ENCODE assay signal across 15 mouse cellular contexts in the genomic region with DNA sequence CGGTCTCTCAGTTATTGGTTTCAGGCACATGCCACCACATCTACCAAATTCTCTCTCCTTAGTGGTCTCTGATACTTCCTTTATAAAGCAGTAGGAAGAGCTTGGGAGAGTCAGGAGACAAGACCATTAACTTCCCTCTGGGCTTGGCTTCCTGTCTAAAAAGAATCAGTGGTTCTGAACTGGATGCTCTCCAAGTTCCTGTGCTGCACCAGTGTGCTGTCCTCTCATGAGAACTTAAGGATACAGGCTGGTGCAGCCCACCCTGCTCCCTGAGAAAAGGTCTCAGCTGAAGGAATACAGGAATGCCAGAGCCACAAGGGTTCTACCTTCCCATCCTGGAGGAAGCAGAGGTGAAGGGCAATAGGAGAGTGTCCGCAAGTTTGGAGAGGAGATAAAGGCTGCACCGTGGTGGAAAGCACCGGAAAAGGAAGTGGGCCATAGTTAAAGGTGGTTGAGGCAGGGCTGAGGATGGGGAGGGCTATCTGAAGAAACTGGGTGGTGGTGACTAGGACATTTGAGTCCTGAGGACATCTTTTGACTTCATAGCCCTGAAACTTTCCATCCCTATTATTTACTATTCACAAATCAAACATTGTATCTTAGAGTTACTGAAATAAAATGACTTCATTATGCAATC. TPM values are rescaled to one million over a fixed set of nuclear protein-coding genes. Genes with fewer than 3 reads are reported as not detected.
DNase-seq lines count a peak whose midpoint lies in the region; ATAC-seq lines count a peak whose summit lies in the region.
"Had no signal": no experiment of that assay in that cellular context is flagged by ENCODE, and none has a peak within 500 bp of the region (broad histone marks: within the 10 kb centered on the region; RNA-seq: fewer than 3 reads in every experiment).

No protein-coding gene starts in this region.

- 90% methylated on average over 4 of the region's 4 CpGs for WGBS in kidney, embryonic 14.5 days

- H3K4me1 ChIP-seq in kidney, embryonic 14.5 days (ENCODE audit: control insufficient read depth, insufficient read depth, low read length): no peaks in the 10 kb centered on the region
- H3K4me1 ChIP-seq: forebrain, embryonic 15.5 days; hindbrain, embryonic 10.5 days; intestine, embryonic 15.5 days; neural tube, embryonic 15.5 days had no signal

- no peak overlapping the region for H3K9ac ChIP-seq in kidney, embryonic 14.5 days (ENCODE audit: low read depth, low read length)
- H3K9ac ChIP-seq: forebrain, embryonic 15.5 days; intestine, embryonic 15.5 days; neural tube, embryonic 15.5 days had no signal

- peak; percentile 29 for DNase-seq in kidney, postnatal 10 days
- DNase-seq in lung, adult 18-20 months: peak; percentile 23 to 60
- no peak for DNase-seq in yolk sac, embryonic 10.5 days (ENCODE audit: low spot score)
- DNase-seq in spleen, adult 12 weeks (ENCODE audit: low spot score): no peak
- no peak for DNase-seq in urinary bladder, postnatal 25 days (ENCODE audit: low spot score)
- DNase-seq: cerebellum, adult 18-20 months; gastrocnemius, postnatal 14 days; right cerebral cortex, adult 18-20 months had no signal

- ATAC-seq in kidney, embryonic 14.5 days (ENCODE audit: low FRiP score, low TSS enrichment): no peak
- ATAC-seq in common myeloid progenitor, adult 5-6 weeks (replicated peaks; ENCODE audit: low read depth, poor library complexity, severe bottlenecking): peak; percentile 92
- ATAC-seq in megakaryocyte, adult 5-6 weeks (ENCODE audit: poor library complexity, severe bottlenecking): peak; percentile 87
- ATAC-seq: forebrain, embryonic 15.5 days; intestine, embryonic 15.5 days had no signal

- no peak overlapping the region for H3K4me3 ChIP-seq in kidney, embryonic 14.5 days (ENCODE audit: low read length)
- H3K4me3 ChIP-seq: forebrain, embryonic 15.5 days; hindbrain, embryonic 10.5 days; intestine, embryonic 15.5 days; neural tube, embryonic 15.5 days had no signal

- no peaks in the 10 kb centered on the region for H3K9me3 ChIP-seq in kidney, embryonic 14.5 days (ENCODE audit: control insufficient read depth, low read length)
- H3K9me3 ChIP-seq: forebrain, embryonic 15.5 days; hindbrain, embryonic 10.5 days; intestine, embryonic 15.5 days; neural tube, embryonic 15.5 days had no signal

- no peaks in the 10 kb centered on the region for H3K27me3 ChIP-seq in kidney, embryonic 14.5 days (ENCODE audit: control insufficient read depth, insufficient read depth, low read length)
- H3K27me3 ChIP-seq: forebrain, embryonic 15.5 days; intestine, embryonic 15.5 days; neural tube, embryonic 15.5 days had no signal

- H3K4me2 ChIP-seq in kidney, embryonic 14.5 days (replicated peaks; ENCODE audit: low read depth, low read length): no peak overlapping the region
- H3K4me2 ChIP-seq: forebrain, embryonic 15.5 days; intestine, embryonic 15.5 days; neural tube, embryonic 15.5 days had no signal

- H3K36me3 ChIP-seq in kidney, embryonic 14.5 days (ENCODE audit: control insufficient read depth, insufficient read depth, low read length): no peaks in the 10 kb centered on the region
- H3K36me3 ChIP-seq: forebrain, embryonic 15.5 days; hindbrain, embryonic 10.5 days; intestine, embryonic 15.5 days; neural tube, embryonic 15.5 days had no signal

- H3K27ac ChIP-seq in kidney, embryonic 14.5 days (ENCODE audit: low read depth, low read length): no peak overlapping the region
- H3K27ac ChIP-seq: forebrain, embryonic 15.5 days; hindbrain, embryonic 10.5 days; intestine, embryonic 15.5 days; neural tube, embryonic 15.5 days had no signal

RNA-seq across cellular contexts. Expression of a gene that starts 8.0 kb away (rescaled TPM):
- 212 and 244 TPM in 2 replicates for polyA plus RNA-seq in kidney, embryonic 14.5 days (2014; fragmentation: Nextera tagmentation; extraction: Ambion mirVana)
- total RNA-seq in common myeloid progenitor, adult 5-6 weeks (2017): 76.4 and 95.4 TPM in 2 replicates
- total RNA-seq in megakaryocyte, adult 5-6 weeks (2015): 180 and 218 TPM in 2 replicates
- 91.3 and 119 TPM in 2 replicates for total RNA-seq in megakaryocyte, adult 5-6 weeks (2017)

RNA-seq across cellular contexts. Expression of a gene that starts 56.0 kb away (rescaled TPM):
- 17.1 and 40.8 TPM in 2 replicates for polyA plus RNA-seq in kidney, embryonic 14.5 days (2014; fragmentation: Nextera tagmentation; extraction: Ambion mirVana)
- total RNA-seq in common myeloid progenitor, adult 5-6 weeks (2017): 33.4 and 46.1 TPM in 2 replicates
- 5.8 and 8.3 TPM in 2 replicates for total RNA-seq in megakaryocyte, adult 5-6 weeks (2015)
- total RNA-seq in megakaryocyte, adult 5-6 weeks (2017): 7.4 and 7.6 TPM in 2 replicates

Comparison
In these comparisons a context has a peak if more than half of its experiments do, and no peak if none do; other contexts are left out.
1. DNase-seq: peak in kidney, postnatal 10 days (single experiment) and lung, adult 18-20 months (2 of 2); none in yolk sac, embryonic 10.5 days (single experiment), spleen, adult 12 weeks (single experiment) and urinary bladder, postnatal 25 days (single experiment).